Mouse (Mus musculus) R1 (cell line): Measurements from ENCODE around the gene Dgkh.
"Not testable (repeated sequence)": the region's sequence is repeated elsewhere in the genome, so short reads cannot be mapped to it uniquely, and the experiment has no call there.

Experiments used
- DNase-seq: peaks from one replicate; pipeline ENCODE4 v3.0.0-alpha.2; 2018; ENCODE audit warnings: low read depth, low spot score

Gene Dgkh

GRCm38 (mm10) chr14:78723655-78724054, 8.9 kb downstream of the Dgkh start:
- not testable (repeated sequence) for DNase-seq

- DNase-seq = peak; percentile 95
Measured at GRCm38 (mm10) chr14:78722031-78722430, 10.5 kb downstream of the Dgkh start.

- DNase-seq = no peak
Measured at GRCm38 (mm10) chr14:78716035-78716434, 16.5 kb downstream of the Dgkh start.

GRCm38 (mm10) chr14:78712565-78713148, 19.9 kb downstream of the Dgkh start:
- peak; percentile 44 for DNase-seq

- no peak for DNase-seq
Measured at GRCm38 (mm10) chr14:78710647-78711046, 21.9 kb downstream of the Dgkh start.

GRCm38 (mm10) chr14:78705616-78706015, 27.0 kb downstream of the Dgkh start:
- no peak for DNase-seq

- no peak for DNase-seq
Measured at GRCm38 (mm10) chr14:78703989-78704388, 28.6 kb downstream of the Dgkh start.

- DNase-seq = peak; percentile 59
Measured at GRCm38 (mm10) chr14:78703361-78703760, 29.2 kb downstream of the Dgkh start.

- DNase-seq = no peak
Measured at GRCm38 (mm10) chr14:78702048-78702447, 30.5 kb downstream of the Dgkh start.

- DNase-seq = no peak
Measured at GRCm38 (mm10) chr14:78701501-78701900, 31.1 kb downstream of the Dgkh start.

- no peak for DNase-seq
Measured at GRCm38 (mm10) chr14:78701087-78701486, 31.5 kb downstream of the Dgkh start.

- no peak for DNase-seq
Measured at GRCm38 (mm10) chr14:78699634-78700033, 32.9 kb downstream of the Dgkh start.

GRCm38 (mm10) chr14:78699196-78699595, 33.4 kb downstream of the Dgkh start:
- peak; percentile 74 for DNase-seq

- no peak for DNase-seq
Measured at GRCm38 (mm10) chr14:78694121-78694520, 38.5 kb downstream of the Dgkh start.

GRCm38 (mm10) chr14:78692602-78693001, 40.0 kb downstream of the Dgkh start:
- DNase-seq = no peak

GRCm38 (mm10) chr14:78691926-78692487, 40.6 kb downstream of the Dgkh start:
- no peak for DNase-seq

- no peak for DNase-seq
Measured at GRCm38 (mm10) chr14:78690883-78691282, 41.7 kb downstream of the Dgkh start.

GRCm38 (mm10) chr14:78690387-78690786, 42.2 kb downstream of the Dgkh start:
- no peak for DNase-seq

GRCm38 (mm10) chr14:78689950-78690349, 42.6 kb downstream of the Dgkh start:
- no peak for DNase-seq

GRCm38 (mm10) chr14:78687716-78688115, 44.9 kb downstream of the Dgkh start:
- no peak for DNase-seq

- no peak for DNase-seq
Measured at GRCm38 (mm10) chr14:78686701-78687100, 45.9 kb downstream of the Dgkh start.

GRCm38 (mm10) chr14:78684171-78684570, 48.4 kb downstream of the Dgkh start:
- DNase-seq = peak; percentile 38

- DNase-seq = no peak
Measured at GRCm38 (mm10) chr14:78678981-78679380, 53.6 kb downstream of the Dgkh start.
